Mouse (Mus musculus): ENCODE measurements around the gene Fgd6. TPM values are rescaled to one million over a fixed set of nuclear protein-coding genes. Genes with fewer than 3 reads are reported as not detected.

The Fgd6 gene
- polyA plus RNA-seq, 1 experiment = 2.8 TPM

DNA sequence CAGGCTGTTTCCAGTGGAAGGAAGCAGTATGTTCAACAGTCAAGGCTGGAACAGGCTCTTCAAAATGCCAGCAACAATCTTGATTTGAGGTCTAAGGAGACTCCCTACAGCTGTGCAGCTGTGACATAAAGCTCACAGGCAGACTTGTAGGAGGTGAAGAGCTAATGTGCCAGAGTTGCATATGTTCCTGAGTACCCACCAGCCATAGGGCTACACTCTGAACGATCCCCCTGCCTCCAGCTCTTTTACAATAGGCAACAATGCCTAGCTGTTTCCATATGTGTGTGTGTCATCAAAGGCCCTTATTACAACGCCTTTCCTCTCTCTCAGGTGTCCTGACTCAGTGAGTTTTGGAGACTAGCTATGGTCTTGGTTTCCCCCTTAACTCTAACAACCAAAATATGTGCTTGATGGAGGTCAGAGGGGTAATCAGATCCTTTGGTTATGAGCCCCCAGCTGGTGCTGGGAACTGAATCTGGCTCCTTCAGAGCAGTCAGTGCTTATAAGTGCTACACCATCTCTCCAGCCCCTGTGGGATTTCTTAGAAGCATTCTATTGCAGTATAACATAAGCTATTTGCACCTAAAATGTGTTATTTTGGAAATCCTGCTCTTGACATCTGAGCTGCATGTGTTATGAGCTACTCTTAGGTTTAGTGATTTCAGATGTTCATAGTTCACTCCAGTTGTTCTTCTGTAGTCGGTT, 104.6 kb downstream of the Fgd6 start:
- DNase-seq (ENCODE audit: low read depth in 1 of 2, low spot score in 2 of 2) = no peak
- Histone ChIP-seq H3K4me3 (ENCODE audit: extremely low read depth, insufficient read depth, insufficient read length) (no peak overlapping the region), H3K27me3 (ENCODE audit: control insufficient read depth, insufficient read depth, low read length) (no peaks in the 10 kb centered on the region), H3K27ac (ENCODE audit: insufficient read depth, low read length) (no peak overlapping the region), H3K4me1 (ENCODE audit: control insufficient read depth, insufficient read depth, insufficient read length) (no peaks in the 10 kb centered on the region), H3K36me3 (ENCODE audit: control insufficient read depth, insufficient read depth, low read length) (peaks cover 1% of the 10 kb centered on the region)
- no peak for TF ChIP-seq CTCF (IDR thresholded peaks at IDR 0.05; ENCODE audit: extremely low read depth, insufficient read depth, insufficient read length, insufficient replicate concordance)
- no peak for TF ChIP-seq POLR2A (IDR thresholded peaks at IDR 0.05; ENCODE audit: low read depth, low read length)
- WGBS = 86% methylated on average over 3 of the region's 3 CpGs

DNA sequence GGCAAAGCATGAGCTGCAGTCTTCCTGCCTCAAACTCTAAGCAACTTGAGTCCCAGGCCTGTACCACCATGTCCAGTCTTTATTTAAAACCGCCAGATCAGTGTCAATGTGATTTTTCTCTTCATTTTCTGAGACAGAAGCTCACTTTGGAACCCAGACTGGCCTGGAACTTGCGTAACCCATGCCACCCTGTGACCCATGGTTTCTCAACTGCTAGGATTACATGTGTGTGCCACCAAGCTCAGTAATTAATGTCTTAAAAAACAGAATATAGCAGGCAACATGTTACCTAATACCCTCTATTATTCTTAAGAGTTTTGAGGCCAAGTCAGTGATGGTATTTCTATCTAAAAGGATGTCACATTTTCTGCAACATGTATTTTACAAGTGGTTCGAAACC, 106.6 kb downstream of the Fgd6 start:
- 91% methylated on average over 3 of the region's 3 CpGs for WGBS
- Histone ChIP-seq H3K36me3 (ENCODE audit: control insufficient read depth, insufficient read depth, low read length) (peaks cover 1% of the 10 kb centered on the region), H3K27me3 (ENCODE audit: control insufficient read depth, insufficient read depth, low read length) (no peaks in the 10 kb centered on the region), H3K4me1 (ENCODE audit: control insufficient read depth, insufficient read depth, insufficient read length) (peaks cover 2% of the 10 kb centered on the region; the same call in 1 of the 2 replicates), H3K4me3 (ENCODE audit: extremely low read depth, insufficient read depth, insufficient read length) (no peak overlapping the region), H3K27ac (ENCODE audit: insufficient read depth, low read length) (no peak overlapping the region)
- no peak for DNase-seq (ENCODE audit: low read depth in 1 of 2, low spot score in 2 of 2)
- no peak for TF ChIP-seq POLR2A (IDR thresholded peaks at IDR 0.05; ENCODE audit: low read depth, low read length)
- TF ChIP-seq CTCF (IDR thresholded peaks at IDR 0.05; ENCODE audit: extremely low read depth, insufficient read depth, insufficient read length, insufficient replicate concordance) = no peak

DNA sequence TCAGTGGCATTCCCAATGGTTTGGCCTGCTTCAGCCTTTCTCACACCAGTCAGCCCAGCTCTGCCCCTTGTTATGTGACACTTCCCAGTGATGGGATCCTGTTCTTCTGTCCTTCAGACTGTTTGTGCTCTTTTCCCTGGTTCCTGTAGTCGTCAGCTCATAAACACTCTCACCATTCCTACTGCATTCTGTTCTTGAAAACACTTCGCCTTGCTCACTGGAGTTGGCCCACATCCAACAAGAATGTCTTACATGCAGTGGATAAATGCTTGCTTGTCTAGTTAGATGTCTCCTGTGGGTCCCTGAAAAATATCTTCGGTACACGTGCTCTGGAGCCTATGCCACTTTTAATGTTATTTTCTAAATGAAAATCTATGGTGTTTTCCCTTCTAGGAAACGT, 108.8 kb downstream of the Fgd6 start:
- Histone ChIP-seq H3K27me3 (ENCODE audit: control insufficient read depth, insufficient read depth, low read length) (no peaks in the 10 kb centered on the region), H3K4me3 (ENCODE audit: extremely low read depth, insufficient read depth, insufficient read length) (no peak overlapping the region), H3K4me1 (ENCODE audit: control insufficient read depth, insufficient read depth, insufficient read length) (peaks cover 2% of the 10 kb centered on the region; the same call in 1 of the 2 replicates), H3K36me3 (ENCODE audit: control insufficient read depth, insufficient read depth, low read length) (no peaks in the 10 kb centered on the region; the same call in 1 of the 2 replicates), H3K27ac (ENCODE audit: insufficient read depth, low read length) (no peak overlapping the region)
- no peak for DNase-seq (ENCODE audit: low read depth in 1 of 2, low spot score in 2 of 2)
- 86% methylated on average over 5 of the region's 5 CpGs for WGBS
- TF ChIP-seq CTCF (IDR thresholded peaks at IDR 0.05; ENCODE audit: extremely low read depth, insufficient read depth, insufficient read length, insufficient replicate concordance) = no peak
- TF ChIP-seq POLR2A (IDR thresholded peaks at IDR 0.05; ENCODE audit: low read depth, low read length) = no peak

DNA sequence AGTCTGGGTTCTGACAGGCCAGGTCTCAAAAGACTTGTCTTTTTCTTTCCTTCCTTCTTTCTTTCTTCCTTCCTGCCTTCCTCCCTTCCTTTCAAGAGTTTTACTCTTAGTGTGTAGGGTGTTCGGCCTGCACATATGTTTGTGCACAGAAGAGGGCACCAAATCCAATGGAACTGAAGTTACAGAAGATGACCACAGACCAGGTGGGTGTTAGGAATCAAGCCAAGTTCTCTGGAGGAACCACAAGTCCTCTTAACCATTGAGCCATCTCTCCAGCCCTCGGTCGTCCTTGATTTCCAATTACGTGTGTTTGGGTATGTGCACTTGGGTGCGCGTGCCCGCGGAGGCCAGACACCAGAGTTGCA, 111.6 kb downstream of the Fgd6 start:
- peak in 1 of 2 experiments; percentile 37 for DNase-seq (ENCODE audit: low read depth in 1 of 2, low spot score in 2 of 2)
- Histone ChIP-seq H3K27ac (ENCODE audit: insufficient read depth, low read length) (peak overlapping the region; percentile 82; the same call in 1 of the 2 replicates), H3K4me3 (ENCODE audit: extremely low read depth, insufficient read depth, insufficient read length) (peak overlapping the region; percentile 85), H3K4me1 (ENCODE audit: control insufficient read depth, insufficient read depth, insufficient read length) (peaks cover 2% of the 10 kb centered on the region; the same call in 1 of the 2 replicates), H3K27me3 (ENCODE audit: control insufficient read depth, insufficient read depth, low read length) (no peaks in the 10 kb centered on the region), H3K36me3 (ENCODE audit: control insufficient read depth, insufficient read depth, low read length) (no peaks in the 10 kb centered on the region)
- no peak for TF ChIP-seq POLR2A (IDR thresholded peaks at IDR 0.05; ENCODE audit: low read depth, low read length)
- TF ChIP-seq CTCF (IDR thresholded peaks at IDR 0.05; ENCODE audit: extremely low read depth, insufficient read depth, insufficient read length, insufficient replicate concordance) = no peak
- WGBS = 6% methylated on average over 8 of the region's 8 CpGs

DNA sequence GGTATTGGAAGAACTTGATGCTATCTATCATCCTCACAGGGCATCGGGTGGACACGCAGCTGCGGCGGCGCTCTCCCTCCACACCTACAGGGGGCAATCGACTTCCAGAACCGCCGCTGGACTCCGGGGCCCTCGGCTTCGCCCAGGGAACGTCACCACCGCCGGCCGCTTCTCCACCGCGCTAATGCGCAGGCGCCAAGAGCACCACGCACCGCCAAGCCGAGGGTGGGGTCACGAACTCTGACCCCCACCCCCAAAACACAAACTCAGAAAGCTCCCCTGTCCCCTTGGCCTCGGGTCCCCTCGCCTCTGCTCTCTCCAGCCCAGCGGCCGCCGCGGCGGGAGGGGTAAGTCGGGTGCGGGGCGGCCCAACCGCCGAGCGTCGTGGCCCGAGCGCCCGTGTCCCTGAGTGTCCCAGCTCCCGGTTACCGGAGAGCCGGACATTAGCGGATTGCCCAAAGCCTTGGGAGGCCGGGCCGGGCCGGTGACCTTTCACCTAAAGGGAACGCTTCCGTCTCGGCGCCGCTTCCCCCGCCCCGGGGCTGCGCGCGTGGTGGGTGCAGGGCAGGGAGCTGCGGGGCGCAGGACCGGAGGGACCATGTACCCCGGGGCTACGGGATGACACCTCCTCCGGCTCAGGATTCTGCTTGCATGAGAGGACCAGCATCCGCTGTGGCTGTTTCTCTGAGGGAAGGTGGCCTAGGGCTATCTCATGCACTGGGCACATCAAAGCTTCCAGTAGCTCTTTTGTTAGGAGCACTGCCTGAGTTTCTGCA, 112.1 kb downstream of the Fgd6 start, which contains the start of gene Nr2c1:
Gene Nr2c1 (plus strand): TSS at position 268 of the 776 bp plus-strand sequence.
- TF ChIP-seq POLR2A (IDR thresholded peaks at IDR 0.05; ENCODE audit: low read depth, low read length) (no peak), CTCF (IDR thresholded peaks at IDR 0.05; ENCODE audit: extremely low read depth, insufficient read depth, insufficient read length, insufficient replicate concordance) (peak; percentile 43; the same call in 1 of the 2 replicates)
- Histone ChIP-seq H3K27ac (ENCODE audit: insufficient read depth, low read length) (peak within 1 kb of the TSS; percentile 82), H3K36me3 (ENCODE audit: control insufficient read depth, insufficient read depth, low read length) (no peaks in the 10 kb centered on the region), H3K4me1 (ENCODE audit: control insufficient read depth, insufficient read depth, insufficient read length) (peaks cover 2% of the 10 kb centered on the region; the same call in 1 of the 2 replicates), H3K4me3 (ENCODE audit: extremely low read depth, insufficient read depth, insufficient read length) (peak within 1 kb of the TSS; percentile 85), H3K27me3 (ENCODE audit: control insufficient read depth, insufficient read depth, low read length) (no peaks in the 10 kb centered on the region)
- peak; percentile 25 to 79 for DNase-seq (ENCODE audit: low read depth in 1 of 2, low spot score in 2 of 2)
- WGBS = under 1% methylated on average over 64 of the region's 64 CpGs

DNA sequence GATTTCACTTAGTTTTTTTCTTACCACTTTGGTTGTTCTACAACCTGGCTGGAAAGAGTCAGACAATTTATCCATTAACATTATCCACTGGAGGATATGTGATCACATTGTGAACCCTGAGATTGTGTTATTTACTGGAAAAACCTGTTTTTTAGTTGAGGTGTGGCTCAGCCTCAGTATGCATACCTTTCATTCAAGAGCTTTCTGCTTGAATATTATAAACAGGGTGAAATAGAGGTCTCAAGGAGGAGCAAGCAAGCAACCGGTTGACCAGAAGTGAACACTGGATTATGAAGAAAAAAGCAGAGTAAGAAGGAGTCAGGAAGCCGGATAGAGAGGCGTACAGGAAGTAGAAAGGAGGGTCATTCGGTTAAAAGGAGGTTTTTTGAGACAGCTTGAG, 115.7 kb downstream of the Fgd6 start:
- no peak for DNase-seq (ENCODE audit: low read depth in 1 of 2, low spot score in 2 of 2)
- Histone ChIP-seq H3K4me1 (ENCODE audit: control insufficient read depth, insufficient read depth, insufficient read length) (peaks cover 2% of the 10 kb centered on the region; the same call in 1 of the 2 replicates), H3K36me3 (ENCODE audit: control insufficient read depth, insufficient read depth, low read length) (no peaks in the 10 kb centered on the region), H3K27me3 (ENCODE audit: control insufficient read depth, insufficient read depth, low read length) (no peaks in the 10 kb centered on the region), H3K4me3 (ENCODE audit: extremely low read depth, insufficient read depth, insufficient read length) (no peak overlapping the region), H3K27ac (ENCODE audit: insufficient read depth, low read length) (no peak overlapping the region)
- WGBS = 73% methylated on average over 4 of the region's 4 CpGs
- no peak for TF ChIP-seq POLR2A (IDR thresholded peaks at IDR 0.05; ENCODE audit: low read depth, low read length)
- no peak for TF ChIP-seq CTCF (IDR thresholded peaks at IDR 0.05; ENCODE audit: extremely low read depth, insufficient read depth, insufficient read length, insufficient replicate concordance)

Data from spleen, adult 2 months (tissue).